Mouse (Mus musculus) stomach, postnatal 0 days (tissue): ENCODE results near the gene Rbms1. TPM values are rescaled to one million over a fixed set of nuclear protein-coding genes. Genes with fewer than 3 reads are reported as not detected.

Experiments used
- ATAC-seq: fragments of 200-750 bp; cut with Nextera tagmentation; 2 replicates; pipeline ENCODE4 v1.8.0; 2017; ENCODE audit not compliant: low FRiP score, low TSS enrichment
- DNase-seq: peaks from one replicate; pipeline ENCODE4 v3.0.0-alpha.2; 2016; ENCODE audit warnings: low spot score
- H3K27ac ChIP-seq: fragments of 300-500 bp; sonication (generic); replicated peaks from 2 replicates; pipeline ENCODE4 v1.5.1; 2014; ENCODE audit warnings: mild to moderate bottlenecking, control low read depth
- H3K27me3 ChIP-seq: fragments of 300-500 bp; sonication (generic); 2 replicates; pipeline ENCODE4 v1.6.1; 2014; ENCODE audit warnings: low read length; ENCODE audit not compliant: control insufficient read depth, insufficient read depth
- H3K36me3 ChIP-seq: fragments of 300-500 bp; sonication (generic); 2 replicates; pipeline ENCODE4 v1.6.1; 2014; ENCODE audit warnings: low read length, mixed read lengths; ENCODE audit not compliant: control insufficient read depth, insufficient read depth
- H3K4me1 ChIP-seq: fragments of 300-500 bp; sonication (generic); replicated peaks from 2 replicates; pipeline ENCODE4 v1.6.1; 2014; ENCODE audit warnings: antibody characterized with exemption; ENCODE audit not compliant: control insufficient read depth, insufficient read depth
- H3K4me2 ChIP-seq: fragments of 300-500 bp; sonication (generic); replicated peaks from 2 replicates; pipeline ENCODE4 v1.6.1; 2014; ENCODE audit warnings: low read depth, mild to moderate bottlenecking, control low read depth, moderate library complexity
- H3K4me3 ChIP-seq: fragments of 300-500 bp; sonication (generic); 2 replicates; pipeline ENCODE4 v1.5.1; 2014; ENCODE audit warnings: low read depth, low read length, control low read depth
- H3K9ac ChIP-seq: fragments of 300-500 bp; sonication (generic); 2 replicates; pipeline ENCODE4 v1.6.1; 2014; ENCODE audit warnings: mild to moderate bottlenecking, low read length, control low read depth, mixed read lengths
- H3K9me3 ChIP-seq: fragments of 300-500 bp; sonication (generic); 2 replicates; pipeline ENCODE4 v1.6.1; 2016; ENCODE audit warnings: low read length; ENCODE audit not compliant: control insufficient read depth
- CTCF ChIP-seq: IDR thresholded peaks from 2 replicates; pipeline ENCODE4 v1.5.1; 2016; ENCODE audit warnings: antibody characterized with exemption, low read depth, mild to moderate bottlenecking, moderate library complexity
- EP300 ChIP-seq: optimal IDR thresholded peaks from 2 replicates; pipeline ENCODE3; 2016; ENCODE audit warnings: antibody characterized with exemption
- WGBS: fragments of 180-500 bp; shearing (Covaris S2); extraction: QIAGEN DNeasy Blood & Tissue Kit; methylation state at CpG from one replicate; pipeline ENCODE4 v1.1.7; 2014; 5-methylcytosine and 5-hydroxymethylcytosine counted together
- polyA plus RNA-seq: library from polyadenylated mRNA; unstranded; fragments of >200 nt; fragmentation: Nextera tagmentation; extraction: Ambion mirVana; gene quantifications from 2 replicates; pipeline ENCODE4 v1.2.1, GENCODE M21; 2015

Rbms1 gene
- polyA plus RNA-seq, 1 experiment from 2014 or later, result 81.1 TPM

DNA sequence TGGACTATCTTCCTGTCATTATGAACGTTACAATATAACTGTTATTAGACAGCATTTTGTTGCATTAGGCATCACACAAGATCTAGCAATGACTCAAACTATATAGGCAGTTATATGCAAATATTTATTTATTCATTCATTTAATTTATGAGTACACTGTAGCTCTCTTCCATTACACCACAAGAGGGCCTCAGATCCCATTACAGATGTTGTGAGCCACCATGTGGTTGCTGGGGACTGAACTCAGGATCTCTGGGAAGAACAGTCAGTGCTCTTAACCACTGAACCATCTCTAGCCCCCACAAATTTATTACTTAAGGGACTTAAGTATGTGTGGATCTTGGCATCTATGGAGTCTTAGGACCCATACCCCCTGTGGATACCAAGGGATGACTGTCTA, 214.4 kb downstream of the Rbms1 start:
- no peaks in the 10 kb centered on the region for H3K9me3 ChIP-seq
- H3K9ac ChIP-seq, result no peak overlapping the region
- WGBS, result 72% methylated on average over 1 of the region's 1 CpGs
- H3K4me3 ChIP-seq, result no peak overlapping the region
- H3K4me2 ChIP-seq, result no peak overlapping the region
- H3K4me1 ChIP-seq, result no peaks in the 10 kb centered on the region
- peaks cover 4% of the 10 kb centered on the region; the same call in 1 of the 2 replicates for H3K36me3 ChIP-seq
- no peak for TF ChIP-seq EP300
- peak; percentile 65 for TF ChIP-seq CTCF
- H3K27me3 ChIP-seq, result no peaks in the 10 kb centered on the region
- no peak overlapping the region for H3K27ac ChIP-seq
- ATAC-seq (peak; percentile 33; the same call in 1 of the 2 replicates), DNase-seq (no peak)

DNA sequence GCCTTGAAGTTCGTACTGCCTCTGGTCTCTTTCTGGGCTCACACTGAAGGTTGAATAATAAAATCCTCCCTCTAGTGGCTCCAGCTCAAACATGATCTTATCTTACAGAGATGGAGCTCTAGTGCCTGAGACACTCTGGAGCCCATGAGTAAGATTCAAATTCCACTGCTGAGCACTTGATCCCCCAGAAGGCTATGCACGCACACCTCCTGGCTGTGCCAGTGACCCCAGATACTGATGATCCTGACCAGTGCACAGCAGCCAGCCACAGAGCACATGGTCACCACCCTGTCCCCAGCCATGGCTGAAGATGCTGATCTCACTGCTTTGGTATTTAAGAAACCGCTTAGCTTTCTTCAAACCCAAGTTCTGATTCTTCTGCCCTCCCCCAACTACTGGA, 215.4 kb downstream of the Rbms1 start:
- Histone ChIP-seq H3K4me2 (no peak overlapping the region), H3K36me3 (no peaks in the 10 kb centered on the region), H3K4me3 (no peak overlapping the region), H3K27ac (no peak overlapping the region), H3K27me3 (no peaks in the 10 kb centered on the region), H3K4me1 (no peaks in the 10 kb centered on the region), H3K9me3 (no peaks in the 10 kb centered on the region), H3K9ac (no peak overlapping the region)
- peak; percentile 71 for ATAC-seq
- WGBS, result 34% methylated on average over 3 of the region's 3 CpGs
- no peak for DNase-seq
- no peak for TF ChIP-seq EP300
- TF ChIP-seq CTCF, result peak; percentile 59

DNA sequence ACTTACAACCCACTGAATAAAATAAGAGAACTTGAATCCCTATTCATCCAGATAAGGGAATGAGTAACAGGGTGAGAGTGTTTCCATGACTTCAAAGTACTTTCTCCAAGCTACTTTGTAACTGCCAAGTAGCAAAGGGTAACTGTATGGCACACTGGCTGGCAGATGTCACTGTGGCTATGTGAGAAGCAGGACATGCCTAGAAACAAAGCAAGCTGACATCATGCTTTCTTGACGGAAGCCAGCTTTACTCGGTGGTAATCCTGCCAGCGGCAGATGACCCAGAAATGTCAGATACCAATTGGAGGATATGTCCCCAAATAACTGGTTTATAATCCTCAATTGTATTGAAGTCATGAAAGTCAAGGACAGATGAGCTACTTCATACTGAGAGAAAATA, 218.3 kb downstream of the Rbms1 start:
- no peak overlapping the region for H3K9ac ChIP-seq
- 59% methylated on average over 3 of the region's 3 CpGs for WGBS
- TF ChIP-seq EP300, result no peak
- no peak for TF ChIP-seq CTCF
- no peak overlapping the region for H3K4me2 ChIP-seq
- no peak overlapping the region for H3K4me3 ChIP-seq
- ATAC-seq (no peak), DNase-seq (no peak)
- no peaks in the 10 kb centered on the region for H3K4me1 ChIP-seq
- no peaks in the 10 kb centered on the region for H3K9me3 ChIP-seq
- H3K27ac ChIP-seq, result no peak overlapping the region
- H3K36me3 ChIP-seq, result no peaks in the 10 kb centered on the region
- H3K27me3 ChIP-seq, result no peaks in the 10 kb centered on the region

DNA sequence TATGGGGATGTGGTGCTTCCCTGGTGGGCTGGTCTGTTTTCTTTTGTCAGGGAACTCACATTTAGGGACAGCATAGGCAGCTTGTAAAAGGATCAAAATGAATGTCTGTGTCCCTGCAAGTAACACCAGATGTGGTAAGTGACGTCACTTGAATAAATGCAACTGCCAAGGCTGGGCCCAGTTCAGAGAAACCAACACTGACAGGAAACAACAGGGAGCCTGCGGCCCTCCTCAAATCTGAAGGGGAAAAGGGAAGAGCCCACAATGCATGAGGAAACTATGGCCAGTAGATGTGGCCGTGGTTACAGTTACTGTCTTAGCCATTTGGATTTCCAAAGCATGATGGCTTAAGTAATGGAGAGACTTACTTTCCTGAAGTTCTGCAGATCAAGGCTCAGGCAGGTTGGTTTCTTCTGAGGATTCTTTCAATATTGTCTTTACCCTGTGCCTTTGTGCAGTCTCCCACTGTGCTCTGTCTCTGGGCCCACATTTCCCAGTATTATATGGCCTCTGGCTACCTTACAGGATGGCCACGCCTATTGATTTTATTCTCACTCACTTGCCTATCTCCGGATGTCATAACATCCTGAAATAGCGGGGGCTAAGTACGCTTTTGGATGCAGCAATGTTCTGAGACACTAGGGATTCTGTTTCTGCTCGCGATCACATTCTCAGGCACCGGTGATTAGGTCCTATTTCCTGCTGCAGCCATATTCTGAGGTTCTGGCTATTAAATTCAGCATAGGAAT, 223.4 kb downstream of the Rbms1 start:
- Histone ChIP-seq H3K27ac (no peak overlapping the region), H3K36me3 (no peaks in the 10 kb centered on the region), H3K27me3 (no peaks in the 10 kb centered on the region), H3K4me2 (no peak overlapping the region), H3K4me1 (no peaks in the 10 kb centered on the region), H3K9me3 (no peaks in the 10 kb centered on the region), H3K4me3 (no peak overlapping the region), H3K9ac (no peak overlapping the region)
- ATAC-seq (no peak), DNase-seq (no peak)
- TF ChIP-seq EP300 (no peak), CTCF (no peak)
- WGBS, result 74% methylated on average over 10 of the region's 10 CpGs

DNA sequence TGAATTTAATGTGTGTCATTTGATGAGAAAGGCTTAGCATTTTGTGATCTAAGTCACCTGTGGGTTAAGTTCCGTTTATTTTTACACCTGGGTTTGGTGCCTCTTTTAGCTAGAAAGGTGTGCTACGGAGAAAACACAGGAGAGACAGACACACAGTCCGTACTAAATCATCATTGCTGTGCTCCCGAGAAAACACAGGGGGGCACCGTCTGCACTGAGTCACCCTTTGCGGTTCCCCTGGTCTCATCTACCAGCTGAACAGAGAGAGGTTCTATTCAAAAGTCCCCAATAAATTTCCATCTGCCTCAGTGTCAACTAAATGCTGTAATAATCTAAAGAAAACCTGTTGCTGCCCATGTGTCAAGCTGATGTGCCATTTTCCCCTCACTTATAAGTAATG, 232.1 kb downstream of the Rbms1 start:
- TF ChIP-seq CTCF, result peak; percentile 48
- no peak for TF ChIP-seq EP300
- DNase-seq (peak; percentile 10), ATAC-seq (no peak)
- 56% methylated on average over 6 of the region's 6 CpGs for WGBS
- no peaks in the 10 kb centered on the region for H3K36me3 ChIP-seq
- no peak overlapping the region for H3K4me2 ChIP-seq
- no peaks in the 10 kb centered on the region for H3K9me3 ChIP-seq
- H3K4me1 ChIP-seq, result no peaks in the 10 kb centered on the region
- H3K27ac ChIP-seq, result no peak overlapping the region
- H3K4me3 ChIP-seq, result no peak overlapping the region
- no peaks in the 10 kb centered on the region for H3K27me3 ChIP-seq
- no peak overlapping the region for H3K9ac ChIP-seq

DNA sequence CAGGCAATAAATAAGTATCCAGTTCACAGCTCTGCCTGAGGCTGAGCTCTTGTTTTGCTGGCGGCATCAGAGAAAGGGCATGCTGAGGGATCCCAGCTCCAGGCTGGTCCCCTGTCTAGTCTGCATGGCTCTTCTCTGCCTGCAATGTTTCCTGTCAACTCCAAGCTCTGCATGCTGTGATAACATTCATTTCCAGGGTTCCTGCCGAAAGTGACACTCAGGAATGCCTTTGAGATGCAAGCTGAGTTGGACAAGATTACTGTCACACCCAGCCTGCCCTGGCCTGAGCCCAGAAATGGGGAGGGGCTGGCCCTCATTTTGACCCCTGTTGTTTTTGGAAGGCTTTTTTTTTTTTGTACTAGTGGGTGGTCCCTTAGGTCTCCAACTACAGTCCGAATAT, 233.0 kb downstream of the Rbms1 start:
- Histone ChIP-seq H3K4me3 (no peak overlapping the region), H3K27me3 (no peaks in the 10 kb centered on the region), H3K9me3 (no peaks in the 10 kb centered on the region), H3K36me3 (no peaks in the 10 kb centered on the region), H3K27ac (no peak overlapping the region), H3K4me2 (no peak overlapping the region; the same call in 1 of the 2 replicates), H3K4me1 (no peaks in the 10 kb centered on the region), H3K9ac (no peak overlapping the region)
- TF ChIP-seq EP300 (no peak), CTCF (no peak)
- DNase-seq (peak; percentile 15), ATAC-seq (no peak)
- 19% methylated on average over 3 of the region's 3 CpGs for WGBS
